Mouse (Mus musculus): ENCODE data around the gene Capn2. TPM values are rescaled to one million over a fixed set of nuclear protein-coding genes. Genes with fewer than 3 reads are reported as not detected.
A peak's percentile ranks its signal among the peaks of the same experiment; 100 is the strongest.

Capn2 gene
- polyA plus RNA-seq, 1 experiment, result 30.1 TPM

DNA sequence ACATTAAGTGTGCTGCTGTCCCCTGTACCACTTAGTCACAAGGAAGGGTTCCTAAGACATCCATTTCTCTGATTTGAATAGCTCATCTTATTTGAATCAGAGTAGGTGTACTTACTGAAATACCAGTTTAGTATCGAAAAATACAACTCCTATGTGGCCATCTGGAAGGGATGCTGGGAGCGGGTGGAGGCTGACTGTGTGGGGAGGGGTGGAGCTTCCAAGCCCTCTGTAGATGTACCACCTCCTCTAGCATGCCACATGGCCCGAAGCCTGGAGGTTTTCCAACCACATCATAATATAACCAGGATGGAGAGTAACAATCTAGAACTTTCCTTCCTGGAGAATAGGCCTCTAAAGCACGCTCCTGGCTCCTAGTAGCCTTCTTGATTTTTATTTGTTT is 40.9 kb upstream of the Capn2 start:
- WGBS, result 78% methylated on average over 4 of the region's 4 CpGs
- TF ChIP-seq CTCF (IDR thresholded peaks at IDR 0.05; ENCODE audit: control insufficient read depth, insufficient read depth, low read length) (no peak), POLR2A (IDR thresholded peaks at IDR 0.05; ENCODE audit: borderline replicate concordance, control insufficient read depth, low read depth, low read length) (no peak)
- Histone ChIP-seq H3K27ac (ENCODE audit: control insufficient read depth, insufficient read depth, low read depth, low read length, poor library complexity) (no peak overlapping the region), H3K4me3 (replicated peaks; ENCODE audit: control insufficient read depth, low read depth, low read length) (no peak overlapping the region), H3K4me1 (ENCODE audit: control insufficient read depth, insufficient read depth, low read length) (no peaks in the 10 kb centered on the region)

DNA sequence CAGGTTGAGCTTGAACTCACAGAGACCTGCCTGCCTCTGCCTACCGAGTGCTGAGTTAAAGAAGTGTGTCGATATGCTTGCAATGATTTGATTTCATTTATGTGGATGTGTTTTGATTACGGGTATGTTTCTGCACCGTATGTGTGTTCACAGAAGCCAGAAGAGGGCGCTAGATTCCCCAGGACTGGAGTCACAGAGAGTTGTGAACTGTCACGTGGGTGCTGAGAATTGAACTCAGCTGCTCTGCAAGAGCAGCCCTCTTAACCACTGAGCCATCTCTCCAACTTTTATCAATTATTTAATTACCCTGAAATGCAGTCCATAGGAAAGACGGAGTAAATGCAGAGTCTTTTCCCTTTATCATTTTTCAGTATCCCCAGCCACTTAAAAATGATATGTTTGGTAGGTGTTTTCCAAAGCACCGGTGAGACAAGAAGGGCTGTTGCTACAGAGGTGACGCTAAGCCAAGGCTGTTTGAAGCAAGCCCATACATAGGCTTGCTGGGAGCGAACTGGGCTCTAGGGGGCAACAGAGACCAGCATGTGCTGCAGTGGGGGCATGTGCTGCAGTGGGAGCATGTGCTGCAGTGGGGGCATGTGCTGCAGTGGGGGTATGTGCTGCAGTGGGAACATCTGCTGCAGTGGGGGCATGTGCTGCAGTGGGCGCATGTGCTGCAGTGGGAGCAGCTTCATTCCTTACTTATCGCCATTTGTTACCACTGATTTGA is 36.4 kb upstream of the Capn2 start:
- TF ChIP-seq POLR2A (IDR thresholded peaks at IDR 0.05; ENCODE audit: borderline replicate concordance, control insufficient read depth, low read depth, low read length) (no peak), CTCF (IDR thresholded peaks at IDR 0.05; ENCODE audit: control insufficient read depth, insufficient read depth, low read length) (peak; percentile 76)
- Histone ChIP-seq H3K4me3 (replicated peaks; ENCODE audit: control insufficient read depth, low read depth, low read length) (no peak overlapping the region), H3K4me1 (ENCODE audit: control insufficient read depth, insufficient read depth, low read length) (no peaks in the 10 kb centered on the region), H3K27ac (ENCODE audit: control insufficient read depth, insufficient read depth, low read depth, low read length, poor library complexity) (no peak overlapping the region)
- 62% methylated on average over 12 of the region's 12 CpGs for WGBS

DNA sequence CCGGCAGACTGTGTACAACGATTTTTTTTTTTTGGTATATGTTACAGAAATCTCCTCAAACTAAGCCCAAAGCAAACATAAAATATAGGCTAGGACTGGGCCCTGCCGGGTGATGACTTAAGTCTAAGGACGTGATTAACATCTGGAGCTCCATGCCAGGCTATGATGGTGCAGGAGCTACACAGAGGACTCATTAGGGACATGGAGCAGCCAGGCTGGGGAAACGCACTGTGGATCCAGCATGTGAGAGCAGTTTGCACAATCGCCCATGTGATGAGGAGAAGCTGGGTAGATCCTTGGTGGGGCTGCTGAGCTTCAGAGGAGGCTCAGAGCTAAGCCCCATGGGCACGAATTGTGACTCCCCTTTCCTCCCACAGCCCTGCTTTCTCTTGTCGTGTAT is 33.4 kb upstream of the Capn2 start:
- Histone ChIP-seq H3K4me3 (replicated peaks; ENCODE audit: control insufficient read depth, low read depth, low read length) (no peak overlapping the region), H3K27ac (ENCODE audit: control insufficient read depth, insufficient read depth, low read depth, low read length, poor library complexity) (no peak overlapping the region), H3K4me1 (ENCODE audit: control insufficient read depth, insufficient read depth, low read length) (no peaks in the 10 kb centered on the region)
- 75% methylated on average over 8 of the region's 8 CpGs for WGBS
- TF ChIP-seq CTCF (IDR thresholded peaks at IDR 0.05; ENCODE audit: control insufficient read depth, insufficient read depth, low read length) (no peak), POLR2A (IDR thresholded peaks at IDR 0.05; ENCODE audit: borderline replicate concordance, control insufficient read depth, low read depth, low read length) (no peak)

DNA sequence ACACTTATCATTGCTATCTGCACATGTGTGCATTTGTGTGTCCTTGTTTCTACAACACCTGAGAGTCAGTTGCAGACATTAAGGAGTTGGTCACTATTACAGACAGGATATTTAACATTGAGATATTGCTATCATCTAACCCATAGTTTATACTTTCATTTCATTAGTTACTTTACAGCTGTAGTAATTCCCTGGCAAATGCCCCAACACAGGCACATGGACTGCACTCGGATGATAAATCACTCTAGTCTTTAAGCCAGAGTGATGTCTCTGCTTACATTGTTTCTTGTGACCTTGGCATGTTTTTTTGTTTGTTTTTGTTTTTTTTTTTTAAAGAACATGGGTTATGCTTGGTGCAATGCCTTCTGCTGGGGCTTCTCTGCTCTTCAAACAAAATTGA is 26.5 kb upstream of the Capn2 start:
- TF ChIP-seq POLR2A (IDR thresholded peaks at IDR 0.05; ENCODE audit: borderline replicate concordance, control insufficient read depth, low read depth, low read length), result no peak
- TF ChIP-seq CTCF (IDR thresholded peaks at IDR 0.05; ENCODE audit: control insufficient read depth, insufficient read depth, low read length), result no peak
- Histone ChIP-seq H3K4me3 (replicated peaks; ENCODE audit: control insufficient read depth, low read depth, low read length) (no peak overlapping the region), H3K4me1 (ENCODE audit: control insufficient read depth, insufficient read depth, low read length) (peaks cover 2% of the 10 kb centered on the region), H3K27ac (ENCODE audit: control insufficient read depth, insufficient read depth, low read depth, low read length, poor library complexity) (no peak overlapping the region)
- 75% methylated on average over 1 of the region's 1 CpGs for WGBS

DNA sequence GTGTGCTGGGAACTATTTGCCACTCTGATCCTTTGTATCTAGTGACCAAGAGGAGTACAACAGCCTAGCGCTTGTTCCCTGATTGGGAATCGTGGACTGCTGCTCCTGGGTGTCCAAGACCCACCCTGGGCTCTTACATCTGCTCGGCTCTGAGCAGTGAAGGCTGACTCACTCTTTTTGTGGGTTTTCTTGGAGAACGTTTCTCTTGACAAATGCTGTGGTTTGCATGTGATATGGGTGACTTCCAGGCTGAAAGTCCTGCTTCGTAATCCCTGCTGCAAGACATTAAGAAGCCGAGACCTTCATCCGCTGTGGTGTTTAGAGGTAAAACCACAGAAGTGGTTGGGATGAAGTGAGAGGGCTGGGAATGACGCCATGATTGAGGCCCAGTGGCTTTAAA is 25.7 kb upstream of the Capn2 start:
- H3K27ac ChIP-seq (ENCODE audit: control insufficient read depth, insufficient read depth, low read depth, low read length, poor library complexity), result no peak overlapping the region
- peaks cover 2% of the 10 kb centered on the region for H3K4me1 ChIP-seq (ENCODE audit: control insufficient read depth, insufficient read depth, low read length)
- TF ChIP-seq CTCF (IDR thresholded peaks at IDR 0.05; ENCODE audit: control insufficient read depth, insufficient read depth, low read length) (no peak), POLR2A (IDR thresholded peaks at IDR 0.05; ENCODE audit: borderline replicate concordance, control insufficient read depth, low read depth, low read length) (no peak)
- WGBS, result 9% methylated on average over 8 of the region's 8 CpGs
- H3K4me3 ChIP-seq (replicated peaks; ENCODE audit: control insufficient read depth, low read depth, low read length), result no peak overlapping the region

DNA sequence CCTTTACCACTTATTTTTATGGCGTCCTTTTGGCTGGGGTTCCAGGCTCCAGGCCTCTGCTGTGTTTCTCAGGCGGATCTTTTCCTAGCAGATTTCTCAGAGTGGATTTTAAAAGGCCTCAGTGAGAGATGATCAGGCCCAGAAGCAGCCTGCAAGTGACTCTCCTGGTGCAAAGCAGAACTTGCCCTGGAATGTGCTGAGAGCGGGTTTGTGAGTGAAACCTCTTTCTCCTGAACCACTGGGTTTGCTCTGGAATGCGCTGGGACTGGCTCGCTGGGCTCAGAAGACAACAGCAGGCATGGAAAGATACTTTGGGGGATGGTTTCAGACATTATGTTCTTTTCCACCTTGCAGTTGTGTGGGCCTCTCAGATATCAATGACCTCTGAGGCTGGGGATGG is 24.7 kb upstream of the Capn2 start:
- H3K27ac ChIP-seq (ENCODE audit: control insufficient read depth, insufficient read depth, low read depth, low read length, poor library complexity), result no peak overlapping the region
- H3K4me3 ChIP-seq (replicated peaks; ENCODE audit: control insufficient read depth, low read depth, low read length), result no peak overlapping the region
- H3K4me1 ChIP-seq (ENCODE audit: control insufficient read depth, insufficient read depth, low read length), result peaks cover 2% of the 10 kb centered on the region
- TF ChIP-seq CTCF (IDR thresholded peaks at IDR 0.05; ENCODE audit: control insufficient read depth, insufficient read depth, low read length), result no peak
- TF ChIP-seq POLR2A (IDR thresholded peaks at IDR 0.05; ENCODE audit: borderline replicate concordance, control insufficient read depth, low read depth, low read length), result no peak
- WGBS, result 79% methylated on average over 5 of the region's 5 CpGs

DNA sequence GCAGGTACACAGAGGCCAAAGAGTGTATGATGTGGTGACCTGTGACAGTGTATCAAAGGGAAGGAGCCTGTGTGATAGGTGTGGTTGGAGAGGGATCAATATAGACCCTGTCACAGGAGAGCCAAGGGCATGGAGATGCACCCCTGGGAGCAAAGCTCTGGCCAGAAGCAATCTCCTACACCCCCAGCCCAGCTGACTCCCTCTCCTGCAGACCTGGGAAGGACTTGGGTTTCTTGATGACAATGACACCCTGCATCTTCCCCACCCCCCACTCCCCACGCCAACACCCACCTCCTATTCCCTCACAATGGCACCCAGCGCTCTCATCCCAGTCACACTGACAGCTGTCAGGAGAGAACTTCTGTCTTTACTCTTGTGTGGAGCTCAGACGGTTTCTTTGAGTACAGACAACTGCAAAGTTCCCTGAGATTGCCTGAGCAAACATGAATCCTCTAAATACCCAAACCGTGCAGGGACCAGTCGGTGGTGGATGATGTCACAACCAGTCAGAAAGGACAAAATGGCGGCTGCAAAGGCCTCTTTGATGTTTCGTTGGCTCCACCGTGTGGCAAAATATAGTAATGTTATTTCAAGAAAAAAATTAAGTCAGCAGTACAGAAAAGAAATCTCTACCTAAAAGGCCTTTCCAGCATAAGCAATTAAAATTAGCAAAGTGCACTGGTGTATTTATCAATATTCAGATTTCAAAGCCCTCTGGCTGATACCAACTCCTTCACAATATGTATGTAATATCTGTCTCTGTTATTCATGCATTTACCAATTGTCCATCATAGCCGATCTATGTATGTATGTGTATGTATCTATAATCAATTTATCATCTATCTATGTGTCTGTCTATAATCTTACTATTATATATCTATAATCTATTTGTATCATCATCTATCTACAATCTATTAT is 21.9 kb upstream of the Capn2 start:
- Histone ChIP-seq H3K4me1 (ENCODE audit: control insufficient read depth, insufficient read depth, low read length) (peaks cover 2% of the 10 kb centered on the region), H3K4me3 (replicated peaks; ENCODE audit: control insufficient read depth, low read depth, low read length) (peak overlapping the region; percentile 16), H3K27ac (ENCODE audit: control insufficient read depth, insufficient read depth, low read depth, low read length, poor library complexity) (no peak overlapping the region)
- 21% methylated on average over 9 of the region's 9 CpGs for WGBS
- no peak for TF ChIP-seq POLR2A (IDR thresholded peaks at IDR 0.05; ENCODE audit: borderline replicate concordance, control insufficient read depth, low read depth, low read length)
- peak; percentile 47 for TF ChIP-seq CTCF (IDR thresholded peaks at IDR 0.05; ENCODE audit: control insufficient read depth, insufficient read depth, low read length)

DNA sequence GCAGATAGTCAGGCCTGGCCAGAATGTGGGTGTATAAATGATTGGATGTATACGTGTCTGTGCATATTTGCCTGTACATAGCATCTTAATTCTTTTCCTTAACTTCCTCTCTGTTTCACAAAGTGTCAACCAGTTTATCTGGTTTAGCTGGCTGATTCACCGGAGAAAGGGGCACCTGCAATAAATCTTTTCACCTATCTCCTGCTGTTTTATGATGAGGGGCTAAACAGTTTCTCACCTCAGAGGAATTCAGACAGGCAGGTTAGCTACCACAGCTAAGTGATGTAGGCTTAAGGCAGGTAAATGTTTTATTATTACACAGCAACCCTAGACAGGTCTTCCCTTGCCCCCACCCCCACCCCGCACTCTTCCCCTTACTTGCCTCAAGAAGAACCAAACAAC is 17.7 kb upstream of the Capn2 start:
- no peaks in the 10 kb centered on the region; the same call in 1 of the 2 replicates for H3K4me1 ChIP-seq (ENCODE audit: control insufficient read depth, insufficient read depth, low read length)
- no peak overlapping the region for H3K27ac ChIP-seq (ENCODE audit: control insufficient read depth, insufficient read depth, low read depth, low read length, poor library complexity)
- TF ChIP-seq CTCF (IDR thresholded peaks at IDR 0.05; ENCODE audit: control insufficient read depth, insufficient read depth, low read length) (no peak), POLR2A (IDR thresholded peaks at IDR 0.05; ENCODE audit: borderline replicate concordance, control insufficient read depth, low read depth, low read length) (no peak)
- WGBS, result 75% methylated on average over 3 of the region's 3 CpGs
- no peak overlapping the region for H3K4me3 ChIP-seq (replicated peaks; ENCODE audit: control insufficient read depth, low read depth, low read length)

Data from bone marrow, adult 2 months (tissue).